Mouse (Mus musculus): ENCODE results near the gene Bach1. TPM values are rescaled to one million over a fixed set of nuclear protein-coding genes. Genes with fewer than 3 reads are reported as not detected.

Gene Bach1
- polyA plus RNA-seq, 1 experiment = 4.9 TPM

- no peaks in the 10 kb centered on the region for H3K27me3 ChIP-seq (ENCODE audit: control insufficient read depth, insufficient read depth, insufficient read length)
- H3K79me2 ChIP-seq (ENCODE audit: control insufficient read depth, insufficient read depth) = peaks cover 100% of the 10 kb centered on the region
- no peak overlapping the region for H3ac ChIP-seq (ENCODE audit: control insufficient read depth, insufficient read length, low read depth)
- peaks cover 95% of the 10 kb centered on the region for H3K79me3 ChIP-seq (ENCODE audit: low read depth)
- peaks cover 10% of the 10 kb centered on the region for H3K36me3 ChIP-seq (ENCODE audit: control insufficient read depth, insufficient read depth)
- H3K4me3 ChIP-seq (ENCODE audit: insufficient read depth, poor library complexity, severe bottlenecking) = no peak overlapping the region
- TF ChIP-seq MAX (IDR thresholded peaks at IDR 0.05) (no peak), MYOD1 (IDR thresholded peaks at IDR 0.05; ENCODE audit: control insufficient read depth, insufficient read length, low read depth) (no peak), CEBPB (IDR thresholded peaks at IDR 0.05; ENCODE audit: low read depth) (no peak), FOSL1 (IDR thresholded peaks at IDR 0.05; ENCODE audit: insufficient read depth, low read length, poor library complexity, severe bottlenecking) (no peak), USF1 (IDR thresholded peaks at IDR 0.05; ENCODE audit: low read depth) (no peak), MYOG (IDR thresholded peaks at IDR 0.05; ENCODE audit: control insufficient read depth, extremely low read depth, insufficient read length) (no peak)
Measured at GRCm38 (mm10) chr16:87705892-87706589, 7.3 kb downstream of the Bach1 start.

GRCm38 (mm10) chr16:87707335-87707734 is 8.6 kb downstream of the Bach1 start:
- H3K36me3 ChIP-seq (ENCODE audit: control insufficient read depth, insufficient read depth) = peaks cover 10% of the 10 kb centered on the region
- no peaks in the 10 kb centered on the region for H3K27me3 ChIP-seq (ENCODE audit: control insufficient read depth, insufficient read depth, insufficient read length)
- peaks cover 93% of the 10 kb centered on the region for H3K79me3 ChIP-seq (ENCODE audit: low read depth)
- no peak for TF ChIP-seq CEBPB (IDR thresholded peaks at IDR 0.05; ENCODE audit: low read depth)
- no peak for TF ChIP-seq FOSL1 (IDR thresholded peaks at IDR 0.05; ENCODE audit: insufficient read depth, low read length, poor library complexity, severe bottlenecking)
- no peak for TF ChIP-seq MYOG (IDR thresholded peaks at IDR 0.05; ENCODE audit: control insufficient read depth, extremely low read depth, insufficient read length)
- TF ChIP-seq MYOD1 (IDR thresholded peaks at IDR 0.05; ENCODE audit: control insufficient read depth, insufficient read length, low read depth) = no peak
- no peak for TF ChIP-seq MAX (IDR thresholded peaks at IDR 0.05)
- TF ChIP-seq CTCF (IDR thresholded peaks at IDR 0.05; ENCODE audit: control insufficient read depth, insufficient read depth, insufficient read length) = no peak
- TF ChIP-seq USF1 (IDR thresholded peaks at IDR 0.05; ENCODE audit: low read depth) = no peak
- peaks cover 99% of the 10 kb centered on the region for H3K79me2 ChIP-seq (ENCODE audit: control insufficient read depth, insufficient read depth)
- H3ac ChIP-seq (ENCODE audit: control insufficient read depth, insufficient read length, low read depth) = no peak overlapping the region
- no peak overlapping the region for H3K4me3 ChIP-seq (ENCODE audit: insufficient read depth, poor library complexity, severe bottlenecking)

- TF ChIP-seq CTCF (IDR thresholded peaks at IDR 0.05; ENCODE audit: control insufficient read depth, insufficient read depth, insufficient read length) = no peak
- TF ChIP-seq FOSL1 (IDR thresholded peaks at IDR 0.05; ENCODE audit: insufficient read depth, low read length, poor library complexity, severe bottlenecking) = no peak
- no peak for TF ChIP-seq MYOG (IDR thresholded peaks at IDR 0.05; ENCODE audit: control insufficient read depth, extremely low read depth, insufficient read length)
- TF ChIP-seq CEBPB (IDR thresholded peaks at IDR 0.05; ENCODE audit: low read depth) = no peak
- TF ChIP-seq MYOD1 (IDR thresholded peaks at IDR 0.05; ENCODE audit: control insufficient read depth, insufficient read length, low read depth) = no peak
- TF ChIP-seq MAX (IDR thresholded peaks at IDR 0.05) = no peak
- no peak for TF ChIP-seq USF1 (IDR thresholded peaks at IDR 0.05; ENCODE audit: low read depth)
- no peaks in the 10 kb centered on the region for H3K27me3 ChIP-seq (ENCODE audit: control insufficient read depth, insufficient read depth, insufficient read length)
- H3ac ChIP-seq (ENCODE audit: control insufficient read depth, insufficient read length, low read depth) = no peak overlapping the region
Measured at GRCm38 (mm10) chr16:87708570-87708969, 9.8 kb downstream of the Bach1 start.

GRCm38 (mm10) chr16:87709144-87709543 is 10.4 kb downstream of the Bach1 start:
- Histone ChIP-seq H3K4me3 (ENCODE audit: insufficient read depth, poor library complexity, severe bottlenecking) (no peak overlapping the region), H3K36me3 (ENCODE audit: control insufficient read depth, insufficient read depth) (peaks cover 5% of the 10 kb centered on the region), H3K79me2 (ENCODE audit: control insufficient read depth, insufficient read depth) (peaks cover 99% of the 10 kb centered on the region), H3ac (ENCODE audit: control insufficient read depth, insufficient read length, low read depth) (no peak overlapping the region), H3K27me3 (ENCODE audit: control insufficient read depth, insufficient read depth, insufficient read length) (no peaks in the 10 kb centered on the region), H3K79me3 (ENCODE audit: low read depth) (peaks cover 95% of the 10 kb centered on the region)
- TF ChIP-seq MYOD1 (IDR thresholded peaks at IDR 0.05; ENCODE audit: control insufficient read depth, insufficient read length, low read depth) (no peak), USF1 (IDR thresholded peaks at IDR 0.05; ENCODE audit: low read depth) (no peak), CTCF (IDR thresholded peaks at IDR 0.05; ENCODE audit: control insufficient read depth, insufficient read depth, insufficient read length) (no peak), MAX (IDR thresholded peaks at IDR 0.05) (no peak), FOSL1 (IDR thresholded peaks at IDR 0.05; ENCODE audit: insufficient read depth, low read length, poor library complexity, severe bottlenecking) (no peak), CEBPB (IDR thresholded peaks at IDR 0.05; ENCODE audit: low read depth) (no peak), MYOG (IDR thresholded peaks at IDR 0.05; ENCODE audit: control insufficient read depth, extremely low read depth, insufficient read length) (no peak)

More at GRCm38 (mm10) chr16:87708570-87708969, 9.8 kb downstream of the Bach1 start:
- H3K36me3 ChIP-seq (ENCODE audit: control insufficient read depth, insufficient read depth) = peaks cover 10% of the 10 kb centered on the region
- peaks cover 95% of the 10 kb centered on the region for H3K79me3 ChIP-seq (ENCODE audit: low read depth)
- H3K79me2 ChIP-seq (ENCODE audit: control insufficient read depth, insufficient read depth) = peaks cover 99% of the 10 kb centered on the region
- H3K4me3 ChIP-seq (ENCODE audit: insufficient read depth, poor library complexity, severe bottlenecking) = no peak overlapping the region

- TF ChIP-seq MYOD1 (IDR thresholded peaks at IDR 0.05; ENCODE audit: control insufficient read depth, insufficient read length, low read depth) (no peak), MAX (IDR thresholded peaks at IDR 0.05) (no peak), CEBPB (IDR thresholded peaks at IDR 0.05; ENCODE audit: low read depth) (no peak), CTCF (IDR thresholded peaks at IDR 0.05; ENCODE audit: control insufficient read depth, insufficient read depth, insufficient read length) (no peak), USF1 (IDR thresholded peaks at IDR 0.05; ENCODE audit: low read depth) (no peak), MYOG (IDR thresholded peaks at IDR 0.05; ENCODE audit: control insufficient read depth, extremely low read depth, insufficient read length) (no peak), FOSL1 (IDR thresholded peaks at IDR 0.05; ENCODE audit: insufficient read depth, low read length, poor library complexity, severe bottlenecking) (no peak)
- no peak overlapping the region for H3ac ChIP-seq (ENCODE audit: control insufficient read depth, insufficient read length, low read depth)
- peaks cover 95% of the 10 kb centered on the region for H3K79me3 ChIP-seq (ENCODE audit: low read depth)
- H3K79me2 ChIP-seq (ENCODE audit: control insufficient read depth, insufficient read depth) = peaks cover 99% of the 10 kb centered on the region
- H3K27me3 ChIP-seq (ENCODE audit: control insufficient read depth, insufficient read depth, insufficient read length) = no peaks in the 10 kb centered on the region
- no peak overlapping the region for H3K4me3 ChIP-seq (ENCODE audit: insufficient read depth, poor library complexity, severe bottlenecking)
- H3K36me3 ChIP-seq (ENCODE audit: control insufficient read depth, insufficient read depth) = peaks cover under 1% of the 10 kb centered on the region
Measured at GRCm38 (mm10) chr16:87709971-87710370, 11.2 kb downstream of the Bach1 start.

All from C2C12 (cell line).